Comparison of ENCODE assay signal across 15 mouse cellular contexts in the genomic region with DNA sequence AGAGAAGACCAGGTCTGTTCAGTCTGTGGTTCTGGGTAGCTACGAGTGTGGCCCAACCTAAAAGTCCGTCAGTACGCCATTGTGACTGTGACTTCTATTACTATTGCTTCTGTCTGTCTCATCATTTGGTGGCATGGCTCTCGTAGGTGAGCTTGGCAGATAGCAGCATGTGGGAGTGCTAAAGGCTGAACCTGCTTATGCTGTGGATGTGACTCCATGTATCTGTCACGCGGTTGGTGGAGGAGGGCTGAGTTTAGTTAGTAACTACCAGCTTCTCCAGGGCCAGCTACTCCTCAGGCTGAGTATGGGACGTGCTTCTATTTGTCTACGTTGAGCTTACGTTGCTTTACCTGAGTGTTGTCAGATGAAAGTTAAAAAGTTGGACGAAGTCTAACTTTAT. TPM values are rescaled to one million over a fixed set of nuclear protein-coding genes. Genes with fewer than 3 reads are reported as not detected.
DNase-seq lines count a peak whose midpoint lies in the region.
"Had no signal": no experiment of that assay in that cellular context is flagged by ENCODE, and none has a peak within 500 bp of the region (broad histone marks: within the 10 kb centered on the region; RNA-seq: fewer than 3 reads in every experiment).

No protein-coding gene starts in this region.

- DNase-seq in right cerebral cortex, adult 18-20 months = peak; percentile 39
- DNase-seq in right cerebral cortex, postnatal 4 days = no peak
- DNase-seq in brain, adult 2 months (ENCODE audit: low read depth, low spot score) = peak; percentile 66
- no peak for DNase-seq in layer of hippocampus, postnatal 10 days (ENCODE audit: low spot score in 2 of 2)
- DNase-seq in lung, postnatal 10 days = no peak
- DNase-seq: adrenal gland, adult 8-10 months; adrenal gland, postnatal 14 days; adrenal gland, postnatal 36 days; cerebellum, adult 11 months; cerebellum, adult 18-20 months; cerebellum, adult 8-10 months; cerebellum, adult 9-11 months; cerebellum, postnatal 14 days; cerebellum, postnatal 36 days; embryo, embryonic 11 days had no signal

RNA-seq across cellular contexts. Expression of gene Papss1, which starts 23.4 kb away (rescaled TPM):
- total RNA-seq in layer of hippocampus, postnatal 10 days (2021) = 10 to 100 TPM; 88.5 to 89.6 TPM

Comparison
In these comparisons a context has a peak if more than half of its experiments do, and no peak if none do; other contexts are left out.
1. DNase-seq: peak in right cerebral cortex, adult 18-20 months (single experiment) and brain, adult 2 months (single experiment); none in right cerebral cortex, postnatal 4 days (single experiment), layer of hippocampus, postnatal 10 days (0 of 2) and lung, postnatal 10 days (single experiment).